In genomic region chr7:123503358-123503757, GRCm38 (mm10) we compare ENCODE assay signal across 9 mouse cellular contexts. TPM values are rescaled to one million over a fixed set of nuclear protein-coding genes. Genes with fewer than 3 reads are reported as not detected.
A peak's percentile ranks its signal among the peaks of the same experiment; 100 is the strongest.
DNase-seq lines count a peak whose midpoint lies in the region; ATAC-seq lines count a peak whose summit lies in the region.
"Had no signal": no experiment of that assay in that cellular context is flagged by ENCODE, and none has a peak within 500 bp of the region (broad histone marks: within the 10 kb centered on the region; RNA-seq: fewer than 3 reads in every experiment).

No protein-coding gene starts in this region.

- H3K4me1 ChIP-seq in kidney, embryonic 16.5 days (ENCODE audit: insufficient read depth, low read length), result peaks cover 8% of the 10 kb centered on the region; the same call in 1 of the 2 replicates
- peaks cover 18% of the 10 kb centered on the region for H3K4me1 ChIP-seq in forebrain, embryonic 16.5 days (replicated peaks; ENCODE audit: control insufficient read depth, insufficient read depth, low read length)

- no peak for ATAC-seq in kidney, embryonic 16.5 days (ENCODE audit: low FRiP score, low TSS enrichment)
- no peak for ATAC-seq in forebrain, embryonic 16.5 days

- H3K36me3 ChIP-seq in kidney, embryonic 16.5 days (ENCODE audit: insufficient read depth, low read length), result no peaks in the 10 kb centered on the region
- no peaks in the 10 kb centered on the region for H3K36me3 ChIP-seq in splenic B cell, adult 2 months (ENCODE audit: control insufficient read depth, insufficient read depth, low read length, poor library complexity, severe bottlenecking)
- no peaks in the 10 kb centered on the region for H3K36me3 ChIP-seq in forebrain, embryonic 16.5 days (ENCODE audit: control insufficient read depth, insufficient read depth)

- no peak overlapping the region for H3K4me2 ChIP-seq in kidney, embryonic 16.5 days (replicated peaks; ENCODE audit: low read depth, low read length)
- H3K4me2 ChIP-seq in forebrain, embryonic 16.5 days (ENCODE audit: low read length), result no peak overlapping the region

- no peak overlapping the region for H3K9ac ChIP-seq in kidney, embryonic 16.5 days (replicated peaks; ENCODE audit: low read length)
- no peak overlapping the region for H3K9ac ChIP-seq in forebrain, embryonic 16.5 days (replicated peaks; ENCODE audit: low read depth, low read length)

- H3K4me3 ChIP-seq in kidney, embryonic 16.5 days (ENCODE audit: low read length), result no peak overlapping the region
- H3K4me3 ChIP-seq in forebrain, embryonic 16.5 days (replicated peaks; ENCODE audit: low read length), result no peak overlapping the region

- peaks cover 11% of the 10 kb centered on the region; the same call in 1 of the 2 replicates for H3K9me3 ChIP-seq in kidney, embryonic 16.5 days (ENCODE audit: low read length)
- H3K9me3 ChIP-seq in forebrain, embryonic 16.5 days (ENCODE audit: control insufficient read depth, low read length), result no peaks in the 10 kb centered on the region

- DNase-seq in kidney, adult 8-10 months, result peak; percentile 17 to 39
- peak; percentile 12 to 29 for DNase-seq in adrenal gland, adult 18-20 months (ENCODE audit: low spot score in 2 of 2)
- peak; percentile 15 for DNase-seq in induced T-regulatory cell, adult 2 months (ENCODE audit: low read depth)
- peak; percentile 15 for DNase-seq in splenic B cell, adult 2 months (ENCODE audit: low read depth, low spot score)
- no peak for DNase-seq in layer of hippocampus, postnatal 36 days
- no peak for DNase-seq in MN1 (ENCODE audit: low spot score)

- 27% methylated on average over 1 of the region's 1 CpGs for WGBS in kidney, embryonic 16.5 days
- 37% methylated on average over 1 of the region's 1 CpGs for WGBS in forebrain, embryonic 16.5 days

- no peak overlapping the region for H3K27ac ChIP-seq in kidney, embryonic 16.5 days (ENCODE audit: low read length)
- no peak overlapping the region for H3K27ac ChIP-seq in forebrain, embryonic 16.5 days (ENCODE audit: low read length)

- no peaks in the 10 kb centered on the region for H3K27me3 ChIP-seq in kidney, embryonic 16.5 days (ENCODE audit: insufficient read depth, low read length)
- H3K27me3 ChIP-seq in splenic B cell, adult 2 months (ENCODE audit: control insufficient read depth, insufficient read depth, low read length, poor library complexity, severe bottlenecking), result no peaks in the 10 kb centered on the region
- H3K27me3 ChIP-seq in forebrain, embryonic 16.5 days (replicated peaks; ENCODE audit: control insufficient read depth, insufficient read depth, low read length), result no peaks in the 10 kb centered on the region

RNA-seq across cellular contexts. Expression of gene Zkscan2, which starts 3.1 kb away (rescaled TPM):
- polyA plus RNA-seq in kidney, embryonic 16.5 days (2015; fragmentation: Nextera tagmentation; extraction: Ambion mirVana), result 2.8 and 3.5 TPM in 2 replicates
- total RNA-seq in adrenal gland, adult 18-20 months (2021), result 1 to 10 TPM in 1 of 2 experiments, under 1 TPM in 1; 0.96 to 1.0 TPM
- total RNA-seq in layer of hippocampus, postnatal 36 days (2021), result 10 to 100 TPM; 20.5 to 20.9 TPM
- 10.0 and 12.8 TPM in 2 replicates for polyA plus RNA-seq in forebrain, embryonic 16.5 days (2015; fragmentation: Nextera tagmentation; extraction: Ambion mirVana)

RNA-seq across cellular contexts. Expression of gene Aqp8, which starts 41.3 kb away (rescaled TPM):
- polyA plus RNA-seq in kidney, embryonic 16.5 days (2015; fragmentation: Nextera tagmentation; extraction: Ambion mirVana), result 0.31 and 0.69 TPM in 2 replicates
- not detected for total RNA-seq in adrenal gland, adult 18-20 months (2021)
- not detected for total RNA-seq in layer of hippocampus, postnatal 36 days (2021)
- not detected in 2 replicates for polyA plus RNA-seq in forebrain, embryonic 16.5 days (2015; fragmentation: Nextera tagmentation; extraction: Ambion mirVana)
- total RNA-seq: layer of hippocampus, postnatal 14 days had no signal

Comparison
In these comparisons a context has a peak if more than half of its experiments do, and no peak if none do; other contexts are left out.
1. DNase-seq: peak in kidney, adult 8-10 months (2 of 2), adrenal gland, adult 18-20 months (2 of 2), induced T-regulatory cell, adult 2 months (single experiment) and splenic B cell, adult 2 months (single experiment); none in layer of hippocampus, postnatal 36 days (0 of 2) and MN1 (single experiment).
2. RNA of gene Zkscan2, which starts 3.1 kb away (total RNA-seq): 20.5 to 20.9 TPM in layer of hippocampus, postnatal 36 days; 0.96 to 1.0 TPM in adrenal gland, adult 18-20 months; every median in the first group is over 10 times any median in the second.